Mouse (Mus musculus) midbrain, embryonic 10.5 days (tissue): ENCODE results near the gene Plin2. TPM values are rescaled to one million over a fixed set of nuclear protein-coding genes. Genes with fewer than 3 reads are reported as not detected.
"Not testable (repeated sequence)": the region's sequence is repeated elsewhere in the genome, so short reads cannot be mapped to it uniquely, and the experiment has no call there.

ENCODE experiments used
- DNase-seq: peaks from one replicate; pipeline ENCODE4 v3.0.0-alpha.2; 2017; ENCODE audit warnings: low spot score
- H3K27ac ChIP-seq: fragments of 300-500 bp; sonication (generic); replicated peaks from 2 replicates; pipeline ENCODE4 v1.5.1; 2016; ENCODE audit warnings: mild to moderate bottlenecking
- H3K27me3 ChIP-seq: fragments of 300-500 bp; sonication (generic); 2 replicates; pipeline ENCODE4 v1.6.1; 2016; ENCODE audit warnings: low read depth, mild to moderate bottlenecking; ENCODE audit not compliant: poor library complexity, severe bottlenecking
- H3K36me3 ChIP-seq: fragments of 300-500 bp; sonication (generic); 2 replicates; pipeline ENCODE4 v1.6.1; 2016; ENCODE audit warnings: mild to moderate bottlenecking, moderate library complexity
- H3K4me1 ChIP-seq: fragments of 300-500 bp; sonication (generic); 2 replicates; pipeline ENCODE4 v1.6.1; 2016
- H3K4me3 ChIP-seq: fragments of 300-500 bp; sonication (generic); 2 replicates; pipeline ENCODE4 v1.5.1; 2016; ENCODE audit warnings: mild to moderate bottlenecking, moderate library complexity
- H3K9me3 ChIP-seq: fragments of 300-500 bp; sonication (generic); replicated peaks from 2 replicates; pipeline ENCODE4 v1.6.1; 2016; ENCODE audit warnings: mild to moderate bottlenecking
- WGBS: fragments of 180-500 bp; shearing (Covaris S2); methylation state at CpG from one replicate; pipeline ENCODE4 v1.1.7; 2016; 5-methylcytosine and 5-hydroxymethylcytosine counted together
- polyA plus RNA-seq: library from polyadenylated mRNA; unstranded; fragments of >200 nt; fragmentation: Nextera tagmentation; extraction: Ambion mirVana; gene quantifications from 2 replicates; pipeline ENCODE4 v1.2.1, GENCODE M21; 2016

Plin2 gene
- polyA plus RNA-seq, 1 experiment from 2014 or later: 79.3 TPM

- Histone ChIP-seq H3K36me3 (peaks cover 17% of the 10 kb centered on the region), H3K27me3 (no peaks in the 10 kb centered on the region), H3K4me3 (no peak overlapping the region), H3K9me3 (no peaks in the 10 kb centered on the region; the same call in 1 of the 2 replicates), H3K4me1 (no peaks in the 10 kb centered on the region), H3K27ac (no peak overlapping the region)
- 74% methylated on average over 10 of the region's 10 CpGs for WGBS
- no peak for DNase-seq
Measured at GRCm38 (mm10) chr4:86651686-86652384, 18.0 kb downstream of the Plin2 start.

GRCm38 (mm10) chr4:86648394-86648793 is 21.5 kb downstream of the Plin2 start:
- H3K4me3 ChIP-seq, H3K36me3 ChIP-seq, H3K4me1 ChIP-seq, DNase-seq, H3K9me3 ChIP-seq, H3K27me3 ChIP-seq, H3K27ac ChIP-seq: not testable (repeated sequence)
- WGBS: 94% methylated on average over 10 of the region's 13 CpGs

GRCm38 (mm10) chr4:86637561-86637960 is 32.3 kb downstream of the Plin2 start:
- 95% methylated on average over 9 of the region's 9 CpGs for WGBS
- not testable (repeated sequence) for H3K4me3 ChIP-seq, H3K9me3 ChIP-seq, DNase-seq, H3K4me1 ChIP-seq, H3K36me3 ChIP-seq, H3K27me3 ChIP-seq, H3K27ac ChIP-seq

GRCm38 (mm10) chr4:86634873-86635272 is 35.0 kb downstream of the Plin2 start:
- not testable (repeated sequence) for H3K36me3 ChIP-seq, H3K4me1 ChIP-seq, H3K27ac ChIP-seq, DNase-seq, H3K27me3 ChIP-seq, H3K9me3 ChIP-seq, H3K4me3 ChIP-seq

GRCm38 (mm10) chr4:86634312-86634711 is 35.5 kb downstream of the Plin2 start:
- DNase-seq, H3K4me1 ChIP-seq, H3K4me3 ChIP-seq, H3K27me3 ChIP-seq, H3K27ac ChIP-seq, H3K36me3 ChIP-seq, H3K9me3 ChIP-seq: not testable (repeated sequence)

- DNase-seq, H3K27ac ChIP-seq, H3K4me1 ChIP-seq, H3K4me3 ChIP-seq, H3K27me3 ChIP-seq, H3K9me3 ChIP-seq, H3K36me3 ChIP-seq: not testable (repeated sequence)
- 68% methylated on average over 5 of the region's 5 CpGs for WGBS
Measured at GRCm38 (mm10) chr4:86632556-86632955, 37.3 kb downstream of the Plin2 start.

- no peaks in the 10 kb centered on the region for H3K4me1 ChIP-seq
- no peak overlapping the region for H3K27ac ChIP-seq
- DNase-seq: no peak
- no peak overlapping the region for H3K4me3 ChIP-seq
- H3K9me3 ChIP-seq: no peaks in the 10 kb centered on the region
- WGBS: 65% methylated on average over 4 of the region's 4 CpGs
- no peaks in the 10 kb centered on the region for H3K36me3 ChIP-seq
- no peaks in the 10 kb centered on the region for H3K27me3 ChIP-seq
Measured at GRCm38 (mm10) chr4:86631831-86632230, 38.0 kb downstream of the Plin2 start.

GRCm38 (mm10) chr4:86626496-86626895 is 43.4 kb downstream of the Plin2 start:
- not testable (repeated sequence) for H3K4me3 ChIP-seq, DNase-seq, H3K4me1 ChIP-seq, H3K27me3 ChIP-seq, H3K36me3 ChIP-seq, H3K9me3 ChIP-seq, H3K27ac ChIP-seq
- 91% methylated on average over 7 of the region's 7 CpGs for WGBS

- Histone ChIP-seq H3K4me3 (no peak overlapping the region), H3K4me1 (no peaks in the 10 kb centered on the region), H3K27ac (no peak overlapping the region), H3K27me3 (no peaks in the 10 kb centered on the region), H3K36me3 (no peaks in the 10 kb centered on the region), H3K9me3 (no peaks in the 10 kb centered on the region)
- WGBS: 86% methylated on average over 5 of the region's 5 CpGs
- no peak for DNase-seq
Measured at GRCm38 (mm10) chr4:86625463-86625862, 44.4 kb downstream of the Plin2 start.

- H3K9me3 ChIP-seq, H3K4me3 ChIP-seq, H3K27me3 ChIP-seq, H3K36me3 ChIP-seq, H3K27ac ChIP-seq, DNase-seq, H3K4me1 ChIP-seq: not testable (repeated sequence)
- 92% methylated on average over 1 of the region's 1 CpGs for WGBS
Measured at GRCm38 (mm10) chr4:86622532-86622931, 47.3 kb downstream of the Plin2 start.

- no peaks in the 10 kb centered on the region for H3K9me3 ChIP-seq
- H3K4me1 ChIP-seq: no peaks in the 10 kb centered on the region
- H3K27ac ChIP-seq: no peak overlapping the region
- no peak for DNase-seq
- no peaks in the 10 kb centered on the region for H3K27me3 ChIP-seq
- 77% methylated on average over 3 of the region's 3 CpGs for WGBS
- no peaks in the 10 kb centered on the region for H3K36me3 ChIP-seq
- H3K4me3 ChIP-seq: no peak overlapping the region
Measured at GRCm38 (mm10) chr4:86622116-86622515, 47.7 kb downstream of the Plin2 start.

- Histone ChIP-seq H3K9me3 (no peaks in the 10 kb centered on the region), H3K4me1 (no peaks in the 10 kb centered on the region), H3K4me3 (no peak overlapping the region), H3K27ac (no peak overlapping the region), H3K27me3 (no peaks in the 10 kb centered on the region), H3K36me3 (no peaks in the 10 kb centered on the region)
- WGBS: 81% methylated on average over 2 of the region's 2 CpGs
- DNase-seq: no peak
Measured at GRCm38 (mm10) chr4:86620506-86620905, 49.4 kb downstream of the Plin2 start.

GRCm38 (mm10) chr4:86612289-86612620 is 57.6 kb downstream of the Plin2 start:
- no peaks in the 10 kb centered on the region for H3K27me3 ChIP-seq
- H3K36me3 ChIP-seq: peaks cover 23% of the 10 kb centered on the region
- peaks cover 27% of the 10 kb centered on the region for H3K4me1 ChIP-seq
- peak overlapping the region; percentile 92 for H3K4me3 ChIP-seq
- H3K9me3 ChIP-seq: no peaks in the 10 kb centered on the region
- no peak for DNase-seq
- H3K27ac ChIP-seq: peak overlapping the region; percentile 92
- WGBS: 35% methylated on average over 8 of the region's 8 CpGs
